Mouse (Mus musculus): ENCODE measurements at regions not wholly inside any gene's neighbourhood (a gene's known extent, or its start where the extent isn't known, plus 50 kb on each side); places are given as distances from the start of the nearest gene placed in this dataset.

GRCm38 (mm10) chr19:60286810-60287396 lies 60.4 kb upstream of the Fam204a start:
- TF ChIP-seq CTCF (IDR thresholded peaks at IDR 0.05; ENCODE audit: control insufficient read depth, insufficient read depth, insufficient replicate concordance, low read depth, low read length), result no peak
- TF ChIP-seq POLR2A (IDR thresholded peaks at IDR 0.05; ENCODE audit: control insufficient read depth, low read depth, low read length), result no peak

All from testis, adult 2 months (tissue).